Mouse (Mus musculus): ENCODE results near the gene Gga1. TPM values are rescaled to one million over a fixed set of nuclear protein-coding genes. Genes with fewer than 3 reads are reported as not detected.

Gga1 gene
- polyA plus RNA-seq, 1 experiment from 2014 or later = 44.9 TPM

DNA sequence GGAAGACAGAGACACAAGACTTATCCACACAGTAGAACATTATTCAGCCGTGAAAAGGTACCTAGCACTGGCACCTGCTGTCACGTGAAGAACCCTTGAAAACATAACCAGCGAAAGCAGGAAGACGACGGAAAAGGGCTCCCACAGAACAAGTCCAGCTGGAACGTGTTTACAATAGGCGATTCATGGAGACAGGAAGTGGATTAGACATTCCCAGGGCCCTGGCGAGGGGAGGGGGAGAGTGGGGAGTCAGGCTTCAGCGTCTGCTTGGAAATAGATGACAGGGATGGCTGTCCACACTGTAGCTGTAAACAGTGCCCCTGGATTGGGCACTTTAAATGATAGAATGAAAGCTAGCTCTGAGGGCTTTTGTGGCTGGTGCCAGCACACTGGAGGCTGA lies 8.6 kb upstream of the Gga1 start:
- WGBS = 35% methylated on average over 9 of the region's 9 CpGs
- Histone ChIP-seq H3K9me3 (replicated peaks; ENCODE audit: control insufficient read depth, low read length) (no peaks in the 10 kb centered on the region), H3K27ac (ENCODE audit: low read length) (peak overlapping the region; percentile 62), H3K36me3 (ENCODE audit: control insufficient read depth, insufficient read depth) (no peaks in the 10 kb centered on the region), H3K4me2 (ENCODE audit: low read depth, low read length) (no peak overlapping the region), H3K4me1 (ENCODE audit: control insufficient read depth, insufficient read depth, low read length) (peaks cover 5% of the 10 kb centered on the region), H3K27me3 (ENCODE audit: control insufficient read depth, insufficient read depth, low read length) (no peaks in the 10 kb centered on the region), H3K4me3 (ENCODE audit: low read length) (no peak overlapping the region), H3K9ac (ENCODE audit: low read length) (no peak overlapping the region)
- ATAC-seq (replicated peaks; ENCODE audit: extremely low read depth, insufficient read depth, low FRiP score) = peak; percentile 55

DNA sequence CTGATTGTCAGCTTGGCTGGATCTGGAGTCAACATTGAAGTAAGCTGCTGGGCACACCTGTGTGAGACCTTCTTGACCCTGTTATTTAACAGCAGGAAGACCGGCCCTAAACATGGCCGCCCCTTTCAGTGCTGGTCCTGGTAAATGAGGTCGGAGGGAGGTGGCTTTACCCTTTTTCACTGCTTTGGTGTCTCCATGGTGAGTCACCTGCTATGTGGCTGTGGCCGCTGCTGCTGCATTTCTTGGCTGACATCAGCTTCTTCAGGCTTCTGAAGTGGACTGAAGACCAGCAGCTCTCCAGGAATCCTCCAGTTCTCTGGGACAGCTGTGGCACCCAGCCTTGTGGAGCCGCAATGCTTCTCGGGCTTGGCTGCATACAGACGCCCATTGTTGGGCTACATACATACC lies 8.2 kb upstream of the Gga1 start:
- no peak overlapping the region for H3K4me3 ChIP-seq (ENCODE audit: low read length)
- WGBS = 59% methylated on average over 7 of the region's 7 CpGs
- H3K27me3 ChIP-seq (ENCODE audit: control insufficient read depth, insufficient read depth, low read length) = no peaks in the 10 kb centered on the region
- no peaks in the 10 kb centered on the region for H3K36me3 ChIP-seq (ENCODE audit: control insufficient read depth, insufficient read depth)
- H3K27ac ChIP-seq (ENCODE audit: low read length) = peak overlapping the region; percentile 62
- H3K9ac ChIP-seq (ENCODE audit: low read length) = no peak overlapping the region
- H3K4me1 ChIP-seq (ENCODE audit: control insufficient read depth, insufficient read depth, low read length) = peaks cover 5% of the 10 kb centered on the region
- ATAC-seq (replicated peaks; ENCODE audit: extremely low read depth, insufficient read depth, low FRiP score) = no peak
- H3K9me3 ChIP-seq (replicated peaks; ENCODE audit: control insufficient read depth, low read length) = no peaks in the 10 kb centered on the region
- H3K4me2 ChIP-seq (ENCODE audit: low read depth, low read length) = no peak overlapping the region

DNA sequence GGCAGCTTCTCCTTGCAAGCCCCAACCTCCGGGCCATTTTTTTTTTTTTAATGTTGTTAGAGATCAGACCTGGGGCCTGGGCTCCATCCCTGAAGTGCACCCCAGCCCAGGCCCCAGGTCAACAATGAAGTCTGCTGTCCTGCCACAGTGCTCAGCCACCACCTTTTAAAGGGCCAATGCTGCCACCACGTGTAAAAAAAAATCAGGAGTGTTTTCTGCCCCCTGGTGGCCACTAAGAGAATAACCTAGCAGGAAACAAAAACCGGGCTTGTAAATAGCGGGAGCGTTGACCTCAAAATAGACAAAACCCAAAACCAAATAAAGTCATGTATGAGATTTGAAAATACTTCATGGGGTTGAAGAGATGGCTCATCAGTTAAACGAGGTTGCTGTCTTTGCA lies 7.2 kb upstream of the Gga1 start:
- Histone ChIP-seq H3K27me3 (ENCODE audit: control insufficient read depth, insufficient read depth, low read length) (no peaks in the 10 kb centered on the region), H3K4me3 (ENCODE audit: low read length) (no peak overlapping the region), H3K9ac (ENCODE audit: low read length) (no peak overlapping the region), H3K36me3 (ENCODE audit: control insufficient read depth, insufficient read depth) (no peaks in the 10 kb centered on the region), H3K9me3 (replicated peaks; ENCODE audit: control insufficient read depth, low read length) (no peaks in the 10 kb centered on the region), H3K4me2 (ENCODE audit: low read depth, low read length) (no peak overlapping the region), H3K4me1 (ENCODE audit: control insufficient read depth, insufficient read depth, low read length) (peaks cover 4% of the 10 kb centered on the region), H3K27ac (ENCODE audit: low read length) (no peak overlapping the region)
- no peak for ATAC-seq (replicated peaks; ENCODE audit: extremely low read depth, insufficient read depth, low FRiP score)
- 24% methylated on average over 6 of the region's 6 CpGs for WGBS

DNA sequence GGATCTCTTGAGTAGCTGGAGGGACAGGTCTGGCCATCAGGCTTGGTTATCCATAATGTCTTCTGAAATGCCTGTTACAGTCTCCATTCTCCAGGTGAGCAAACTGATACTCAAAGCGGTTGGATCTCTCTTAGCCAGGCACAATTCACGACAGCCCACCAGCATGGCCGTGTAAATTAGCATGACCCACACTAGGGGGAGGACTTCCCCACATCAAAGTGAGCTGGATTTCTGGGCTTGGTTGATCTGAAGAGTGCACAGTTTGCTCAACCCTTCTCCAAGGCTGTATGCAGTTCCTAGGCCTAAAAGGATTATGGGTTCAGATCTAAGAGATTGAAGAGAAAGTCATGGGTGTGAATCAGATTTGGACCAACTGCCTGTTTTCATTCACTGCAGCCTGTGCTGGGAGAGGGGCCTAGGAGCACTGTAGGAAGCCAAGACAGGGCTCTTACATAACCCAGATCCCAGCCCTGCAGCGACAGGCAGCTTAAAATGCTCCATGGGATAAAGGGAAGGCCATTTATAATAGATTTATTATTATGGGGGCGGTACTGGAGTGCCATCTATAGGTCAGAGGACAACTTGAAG lies 4.9 kb upstream of the Gga1 start:
- Histone ChIP-seq H3K9me3 (replicated peaks; ENCODE audit: control insufficient read depth, low read length) (no peaks in the 10 kb centered on the region), H3K4me3 (ENCODE audit: low read length) (no peak overlapping the region), H3K27me3 (ENCODE audit: control insufficient read depth, insufficient read depth, low read length) (no peaks in the 10 kb centered on the region), H3K9ac (ENCODE audit: low read length) (no peak overlapping the region), H3K4me1 (ENCODE audit: control insufficient read depth, insufficient read depth, low read length) (peaks cover 13% of the 10 kb centered on the region), H3K27ac (ENCODE audit: low read length) (no peak overlapping the region), H3K4me2 (ENCODE audit: low read depth, low read length) (no peak overlapping the region), H3K36me3 (ENCODE audit: control insufficient read depth, insufficient read depth) (no peaks in the 10 kb centered on the region)
- WGBS = 50% methylated on average over 5 of the region's 5 CpGs
- no peak for ATAC-seq (replicated peaks; ENCODE audit: extremely low read depth, insufficient read depth, low FRiP score)

DNA sequence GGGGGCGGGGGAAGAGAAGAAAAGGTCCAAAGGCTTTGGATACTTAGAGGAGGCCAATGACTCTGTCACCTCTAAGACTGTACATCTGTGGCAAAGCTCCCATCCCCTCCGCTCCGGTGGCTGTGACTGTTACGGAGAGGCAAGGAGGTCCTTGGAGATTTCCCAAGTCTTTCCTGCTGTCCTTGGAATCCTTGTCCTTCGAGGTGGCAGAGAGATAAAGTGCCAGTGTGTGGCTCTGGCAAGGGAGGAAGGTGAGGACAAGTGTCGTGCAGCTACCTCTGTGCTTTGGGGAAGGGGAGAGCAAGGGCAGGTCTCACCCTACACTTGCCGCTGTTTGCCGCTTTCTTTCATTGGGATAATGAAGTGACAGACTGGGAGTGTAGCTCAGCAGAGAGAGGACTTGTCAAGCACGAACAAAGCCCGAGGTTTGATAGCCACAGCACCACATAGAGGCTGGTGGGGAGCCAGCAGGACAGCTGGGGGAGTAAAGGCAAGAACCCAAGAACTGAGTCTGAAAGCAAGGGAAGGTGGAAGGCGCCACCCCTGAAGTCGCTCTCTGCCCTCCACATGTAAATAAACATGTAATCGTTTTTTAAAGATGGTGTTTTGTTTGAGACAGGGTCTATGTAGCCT lies 3.1 kb upstream of the Gga1 start:
- no peaks in the 10 kb centered on the region for H3K27me3 ChIP-seq (ENCODE audit: control insufficient read depth, insufficient read depth, low read length)
- no peak overlapping the region for H3K4me2 ChIP-seq (ENCODE audit: low read depth, low read length)
- no peak for ATAC-seq (replicated peaks; ENCODE audit: extremely low read depth, insufficient read depth, low FRiP score)
- WGBS = 34% methylated on average over 13 of the region's 13 CpGs
- H3K27ac ChIP-seq (ENCODE audit: low read length) = no peak overlapping the region; the same call in 1 of the 2 replicates
- H3K4me3 ChIP-seq (ENCODE audit: low read length) = no peak overlapping the region
- no peak overlapping the region for H3K9ac ChIP-seq (ENCODE audit: low read length)
- H3K4me1 ChIP-seq (ENCODE audit: control insufficient read depth, insufficient read depth, low read length) = peaks cover 15% of the 10 kb centered on the region
- no peaks in the 10 kb centered on the region for H3K36me3 ChIP-seq (ENCODE audit: control insufficient read depth, insufficient read depth)
- no peaks in the 10 kb centered on the region for H3K9me3 ChIP-seq (replicated peaks; ENCODE audit: control insufficient read depth, low read length)

DNA sequence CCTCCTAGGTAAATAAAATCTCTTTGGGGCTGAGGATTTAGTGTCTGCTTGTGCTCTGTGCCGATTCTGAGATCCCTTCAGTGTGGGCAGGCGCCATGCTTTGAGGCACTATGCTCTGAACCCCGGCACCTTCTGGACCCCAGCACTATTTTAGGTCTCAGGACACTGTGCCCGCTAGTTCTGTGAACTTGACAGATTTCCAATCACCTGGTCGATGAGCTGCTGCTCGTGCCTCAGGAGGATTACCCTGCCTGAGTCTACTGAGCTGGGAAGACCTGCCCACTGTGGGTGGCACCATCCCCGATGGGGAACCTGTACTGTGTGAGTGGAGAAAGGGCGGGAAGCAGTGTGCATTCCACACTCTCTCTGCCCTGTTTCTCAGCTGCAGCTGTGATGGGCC lies 2.0 kb upstream of the Gga1 start:
- H3K36me3 ChIP-seq (ENCODE audit: control insufficient read depth, insufficient read depth) = no peaks in the 10 kb centered on the region
- H3K4me1 ChIP-seq (ENCODE audit: control insufficient read depth, insufficient read depth, low read length) = peaks cover 21% of the 10 kb centered on the region
- H3K4me3 ChIP-seq (ENCODE audit: low read length) = no peak overlapping the region
- no peak for ATAC-seq (replicated peaks; ENCODE audit: extremely low read depth, insufficient read depth, low FRiP score)
- no peak overlapping the region for H3K27ac ChIP-seq (ENCODE audit: low read length)
- no peak overlapping the region for H3K4me2 ChIP-seq (ENCODE audit: low read depth, low read length)
- no peaks in the 10 kb centered on the region for H3K27me3 ChIP-seq (ENCODE audit: control insufficient read depth, insufficient read depth, low read length)
- 79% methylated on average over 8 of the region's 8 CpGs for WGBS
- H3K9ac ChIP-seq (ENCODE audit: low read length) = no peak overlapping the region
- H3K9me3 ChIP-seq (replicated peaks; ENCODE audit: control insufficient read depth, low read length) = no peaks in the 10 kb centered on the region

DNA sequence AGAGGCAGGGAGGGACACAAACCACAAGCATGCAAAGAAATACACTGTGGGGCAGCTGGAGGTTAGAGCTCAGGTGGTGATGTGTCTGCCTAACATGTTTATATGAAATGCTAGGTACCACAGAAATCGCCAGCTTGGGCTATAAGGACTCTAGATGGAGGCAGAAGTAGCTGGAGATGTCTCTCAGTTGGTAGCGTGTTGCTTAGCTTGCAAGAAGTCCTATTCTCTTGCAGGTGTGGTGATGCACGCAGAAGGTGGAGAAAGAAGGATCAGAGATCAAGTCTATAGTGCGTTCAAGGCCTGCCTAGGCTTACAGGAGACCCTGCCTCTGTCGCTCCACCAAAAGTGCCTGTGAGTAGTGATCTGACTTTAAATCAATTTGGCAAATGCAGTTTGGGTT lies 1.5 kb upstream of the Gga1 start:
- Histone ChIP-seq H3K27me3 (ENCODE audit: control insufficient read depth, insufficient read depth, low read length) (no peaks in the 10 kb centered on the region), H3K9me3 (replicated peaks; ENCODE audit: control insufficient read depth, low read length) (no peaks in the 10 kb centered on the region), H3K4me1 (ENCODE audit: control insufficient read depth, insufficient read depth, low read length) (peaks cover 21% of the 10 kb centered on the region), H3K4me3 (ENCODE audit: low read length) (no peak overlapping the region; the same call in 1 of the 2 replicates), H3K27ac (ENCODE audit: low read length) (peak overlapping the region; percentile 99), H3K4me2 (ENCODE audit: low read depth, low read length) (peak overlapping the region; percentile 91), H3K9ac (ENCODE audit: low read length) (peak overlapping the region; percentile 95), H3K36me3 (ENCODE audit: control insufficient read depth, insufficient read depth) (no peaks in the 10 kb centered on the region)
- no peak for ATAC-seq (replicated peaks; ENCODE audit: extremely low read depth, insufficient read depth, low FRiP score)
- WGBS = 80% methylated on average over 5 of the region's 5 CpGs

DNA sequence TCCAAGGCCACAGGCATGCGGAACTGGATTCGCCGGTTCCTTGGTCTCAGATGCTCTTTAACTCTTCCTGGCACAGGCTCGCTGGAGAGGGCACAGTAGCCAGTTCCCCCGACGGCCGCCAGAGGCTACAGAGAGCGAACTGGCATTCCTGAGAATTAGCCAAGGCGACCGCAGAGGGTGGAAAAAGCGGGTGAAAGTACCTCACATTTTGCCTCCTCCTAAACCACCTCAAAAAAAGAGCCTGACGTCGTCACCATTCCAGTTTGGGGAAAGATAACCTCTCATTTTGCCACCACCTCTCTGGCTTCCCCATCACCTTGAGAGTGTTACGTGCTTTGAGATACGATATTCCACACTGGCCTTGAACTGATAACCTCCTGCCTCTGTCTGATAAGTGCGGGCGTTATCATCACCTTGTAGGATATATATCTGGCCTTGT lies 713 bp upstream of the Gga1 start:
- peak overlapping the region; percentile 91 for H3K4me2 ChIP-seq (ENCODE audit: low read depth, low read length)
- 2% methylated on average over 17 of the region's 17 CpGs for WGBS
- 0 out of 2 replicates have a peak, but pooled peaks have one; percentile 14 for ATAC-seq (replicated peaks; ENCODE audit: extremely low read depth, insufficient read depth, low FRiP score)

DNA sequence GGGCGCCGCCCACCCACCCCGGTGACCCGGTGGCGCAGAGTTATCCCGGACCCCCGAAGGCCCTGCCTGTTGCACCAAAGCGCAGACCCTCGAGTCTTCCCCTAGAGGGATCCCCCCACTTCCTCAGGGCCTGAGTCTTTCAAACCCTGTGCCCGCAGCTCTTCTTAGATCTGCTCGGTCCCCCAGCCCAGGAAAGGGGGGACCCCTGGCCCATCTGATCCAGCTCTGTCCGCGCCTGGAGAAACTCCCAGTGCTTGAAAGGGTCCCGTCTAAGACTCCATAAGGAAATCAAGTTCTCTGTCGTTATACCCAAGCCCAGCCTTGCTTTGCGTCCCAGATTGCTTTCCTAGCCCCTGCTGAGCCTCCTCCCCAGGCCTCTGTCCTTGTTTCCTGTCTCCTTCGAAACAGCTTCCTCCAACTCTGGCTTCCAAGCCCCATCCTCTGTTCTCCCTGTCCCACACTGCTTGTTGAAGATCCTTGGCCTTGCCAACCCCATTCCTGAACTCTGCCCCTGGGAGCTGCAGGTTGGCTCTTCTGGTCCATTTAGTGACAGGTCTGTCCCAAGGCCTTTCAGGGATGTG lies 910 bp downstream of the Gga1 start:
- peak overlapping the region; percentile 67 for H3K4me2 ChIP-seq (ENCODE audit: low read depth, low read length)
- peak overlapping the region; percentile 95 for H3K9ac ChIP-seq (ENCODE audit: low read length)
- H3K4me1 ChIP-seq (ENCODE audit: control insufficient read depth, insufficient read depth, low read length) = peaks cover 21% of the 10 kb centered on the region
- H3K27me3 ChIP-seq (ENCODE audit: control insufficient read depth, insufficient read depth, low read length) = no peaks in the 10 kb centered on the region
- ATAC-seq (replicated peaks; ENCODE audit: extremely low read depth, insufficient read depth, low FRiP score) = no peak; the same call in 1 of the 2 replicates
- H3K4me3 ChIP-seq (ENCODE audit: low read length) = peak overlapping the region; percentile 92
- H3K9me3 ChIP-seq (replicated peaks; ENCODE audit: control insufficient read depth, low read length) = no peaks in the 10 kb centered on the region
- peak overlapping the region; percentile 99 for H3K27ac ChIP-seq (ENCODE audit: low read length)
- WGBS = under 1% methylated on average over 17 of the region's 17 CpGs
- H3K36me3 ChIP-seq (ENCODE audit: control insufficient read depth, insufficient read depth) = peaks cover 17% of the 10 kb centered on the region

More for the DNA sequence above, 713 bp upstream of the Gga1 start:
- Histone ChIP-seq H3K27ac (ENCODE audit: low read length) (peak overlapping the region; percentile 99), H3K4me1 (ENCODE audit: control insufficient read depth, insufficient read depth, low read length) (peaks cover 21% of the 10 kb centered on the region), H3K9ac (ENCODE audit: low read length) (peak overlapping the region; percentile 95), H3K36me3 (ENCODE audit: control insufficient read depth, insufficient read depth) (peaks cover 3% of the 10 kb centered on the region; the same call in 1 of the 2 replicates), H3K9me3 (replicated peaks; ENCODE audit: control insufficient read depth, low read length) (no peaks in the 10 kb centered on the region), H3K27me3 (ENCODE audit: control insufficient read depth, insufficient read depth, low read length) (no peaks in the 10 kb centered on the region), H3K4me3 (ENCODE audit: low read length) (peak overlapping the region; percentile 92)

All from heart, embryonic 16.5 days (tissue).